11 mouse cellular contexts compared by ENCODE assay signal in the genomic region with DNA sequence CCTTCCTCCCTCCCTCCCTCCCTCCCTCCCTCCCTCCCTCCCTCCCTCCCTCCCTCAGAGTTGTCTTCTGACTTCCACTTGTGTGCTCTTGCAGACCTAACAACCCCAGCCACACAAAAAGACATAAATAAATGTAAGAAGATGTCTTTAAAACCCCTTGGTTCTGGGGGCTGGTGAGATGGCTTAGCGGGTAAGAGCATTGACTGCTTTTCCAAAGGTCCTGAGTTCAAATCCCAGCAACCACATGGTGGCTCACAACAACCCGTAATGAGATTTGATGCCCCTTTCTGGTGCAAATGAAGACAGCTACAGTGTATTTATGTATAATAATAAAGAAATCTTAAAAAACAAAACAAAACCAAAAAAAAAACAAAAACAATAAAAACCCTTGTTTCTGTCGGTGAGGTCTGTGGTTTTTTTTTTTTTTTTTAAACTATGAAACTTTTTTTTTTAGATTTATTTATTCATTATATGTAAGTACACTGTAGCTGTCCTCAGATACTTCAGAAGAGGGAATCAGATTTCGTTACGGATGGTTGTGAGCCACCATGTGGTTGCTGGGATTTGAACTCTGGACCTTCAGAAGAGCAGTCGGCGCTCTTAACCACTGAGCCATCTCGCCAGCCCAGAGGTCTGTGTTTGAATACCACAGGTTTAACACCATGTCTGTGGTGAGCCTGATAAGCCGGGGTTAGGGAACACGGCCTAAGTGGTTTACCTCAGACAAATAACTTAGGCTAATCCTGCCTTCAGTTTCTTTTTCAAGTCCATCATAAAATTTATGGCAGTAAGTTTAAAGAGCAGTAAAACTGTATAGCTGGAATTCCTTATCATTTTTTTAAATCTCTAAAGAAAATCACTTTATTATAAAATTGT. TPM values are rescaled to one million over a fixed set of nuclear protein-coding genes. Genes with fewer than 3 reads are reported as not detected.
DNase-seq lines count a peak whose midpoint lies in the region; ATAC-seq and TF ChIP-seq lines count a peak whose summit lies in the region.
"Not testable (repeated sequence)": the region's sequence is repeated elsewhere in the genome, so short reads cannot be mapped to it uniquely, and the experiment has no call there.
"Had no signal": no experiment of that assay in that cellular context is flagged by ENCODE, and none has a peak within 500 bp of the region (broad histone marks: within the 10 kb centered on the region; RNA-seq: fewer than 3 reads in every experiment).

No protein-coding gene starts in this region.

- not testable (repeated sequence) for DNase-seq in CH12.LX (ENCODE audit: extremely low read depth); liver, embryonic 14.5 days (ENCODE audit: low read depth in 3 of 3, low spot score in 3 of 3)
- peak; percentile 30 for DNase-seq in liver
- DNase-seq in midbrain, embryonic 11.5 days (ENCODE audit: low spot score, missing footprints), result peak; percentile 81

- WGBS in intestine, embryonic 15.5 days, result 70% methylated on average over 10 of the region's 10 CpGs
- 53% methylated on average over 10 of the region's 10 CpGs for WGBS in liver, embryonic 14.5 days (ENCODE audit: insufficient replicate concordance)
- 93% methylated on average over 10 of the region's 10 CpGs for WGBS in midbrain, embryonic 11.5 days

- not testable (repeated sequence) for H3K79me2 ChIP-seq in CH12.LX (replicated peaks; ENCODE audit: control insufficient read depth, extremely low read depth, insufficient read depth, poor library complexity, severe bottlenecking)

- not testable (repeated sequence) for TF ChIP-seq CTCF in CH12.LX (conservative IDR thresholded peaks at IDR 0.05 in 1 of 2, IDR thresholded peaks at IDR 0.05 in 1 of 2; ENCODE audit: low read depth in 2 of 2, low read length in 2 of 2); liver, embryonic 14.5 days (IDR thresholded peaks at IDR 0.05; ENCODE audit: low read depth)

- H3K9ac ChIP-seq in CH12.LX (ENCODE audit: insufficient read depth, low read depth); intestine, embryonic 15.5 days; liver, embryonic 14.5 days (replicated peaks); midbrain, embryonic 11.5 days (ENCODE audit: low read length): not testable (repeated sequence)

- in situ Hi-C loops in CH12.LX (cut with MboI; ENCODE audit: low pct_ligation_motif_present, low pct_unique_long_range_greater_than_20kb, low sequenced_read_pairs), result not testable (repeated sequence)

- not testable (repeated sequence) for TF ChIP-seq POLR2A in CH12.LX (IDR thresholded peaks at IDR 0.05; ENCODE audit: low read depth, low read length)

- peak; percentile 87 for ATAC-seq in common myeloid progenitor, adult 5-6 weeks (replicated peaks; ENCODE audit: low read depth, poor library complexity, severe bottlenecking)
- ATAC-seq in intestine, embryonic 15.5 days, result peak; percentile 87
- peak; percentile 57; the same call in 1 of the 2 replicates for ATAC-seq in liver, embryonic 14.5 days (ENCODE audit: insufficient read depth)
- not testable (repeated sequence) for ATAC-seq in midbrain, embryonic 11.5 days (ENCODE audit: low FRiP score)

- H3K36me3 ChIP-seq in CH12.LX (replicated peaks in 1 of 2; ENCODE audit: control insufficient read depth in 1 of 2, insufficient read depth in 1 of 2, low read length in 1 of 2); intestine, embryonic 15.5 days; liver, embryonic 14.5 days (replicated peaks; ENCODE audit: control insufficient read depth, insufficient read depth, low read depth); midbrain, embryonic 11.5 days (ENCODE audit: control insufficient read depth, insufficient read depth, low read length): not testable (repeated sequence)

- dilution Hi-C loops in CH12.LX (cut with MboI; ENCODE audit: extremely low pct_ligation_motif_present, extremely low pct_unique_long_range_greater_than_20kb, low sequenced_read_pairs), result not testable (repeated sequence)

- not testable (repeated sequence) for H3K9me3 ChIP-seq in CH12.LX (replicated peaks; ENCODE audit: low read length); intestine, embryonic 15.5 days; liver, embryonic 14.5 days (ENCODE audit: control insufficient read depth, low read length); midbrain, embryonic 11.5 days (ENCODE audit: control insufficient read depth, low read length)

- H3K4me2 ChIP-seq in CH12.LX (ENCODE audit: insufficient read depth, low read depth, poor library complexity, severe bottlenecking); intestine, embryonic 15.5 days (replicated peaks); liver, embryonic 14.5 days (ENCODE audit: low read depth); midbrain, embryonic 11.5 days: not testable (repeated sequence)

- not testable (repeated sequence) for TF ChIP-seq EP300 in CH12.LX (IDR thresholded peaks at IDR 0.05; ENCODE audit: low read length); liver, embryonic 14.5 days (IDR thresholded peaks at IDR 0.05; ENCODE audit: low read depth)

- not testable (repeated sequence) for H3K27me3 ChIP-seq in CH12.LX (replicated peaks); intestine, embryonic 15.5 days (replicated peaks); liver, embryonic 14.5 days (ENCODE audit: control insufficient read depth, insufficient read depth, low read length); midbrain, embryonic 11.5 days (ENCODE audit: control insufficient read depth, insufficient read depth, low read length)

- not testable (repeated sequence) for TF ChIP-seq RAD21 in CH12.LX (IDR thresholded peaks at IDR 0.05; ENCODE audit: low read depth, low read length)

- H3K27ac ChIP-seq in CH12.LX (ENCODE audit: insufficient read depth, low read depth); intestine, embryonic 15.5 days; liver, embryonic 14.5 days; midbrain, embryonic 11.5 days (ENCODE audit: low read depth, low read length): not testable (repeated sequence)

- not testable (repeated sequence) for H3K4me3 ChIP-seq in CH12.LX (replicated peaks in 1 of 3; ENCODE audit: low read depth in 2 of 3, low read length in 2 of 3, poor library complexity in 1 of 3); intestine, embryonic 15.5 days (replicated peaks); liver, embryonic 14.5 days (ENCODE audit: insufficient read depth in 1 of 2, low read depth in 2 of 2, low read length in 2 of 2); midbrain, embryonic 11.5 days (ENCODE audit: low read depth, low read length)

- H3K4me1 ChIP-seq in CH12.LX (ENCODE audit: control insufficient read depth in 1 of 2, insufficient read depth in 2 of 2), result peaks cover 2 to 11% of the 10 kb centered on the region in 2 experiments; a peak in 2 of 4 replicates
- H3K4me1 ChIP-seq in intestine, embryonic 15.5 days (replicated peaks); liver, embryonic 14.5 days (replicated peaks; ENCODE audit: control insufficient read depth in 2 of 2, insufficient read depth in 2 of 2, low read length in 1 of 2); midbrain, embryonic 11.5 days (ENCODE audit: control insufficient read depth, insufficient read depth, low read length): not testable (repeated sequence)

RNA-seq across cellular contexts. Expression of gene Rragd, which starts 23.0 kb away (rescaled TPM):
- total RNA-seq in CH12.LX (2012; rRNA removed) (0.76 and 1.4 TPM in 2 replicates), CH12.LX (2014; rRNA removed) (0.46 and 0.49 TPM in 2 replicates)
- polyA plus RNA-seq in CH12.LX (2012; ENCODE audit: insufficient read length, low read depth), result 0.82 and 1.1 TPM in 2 replicates
- 0.18 TPM in 1 of 2 replicates, not detected in the other for total RNA-seq in common myeloid progenitor, adult 5-6 weeks (2017)
- polyA plus RNA-seq in intestine, embryonic 15.5 days (2015; fragmentation: Nextera tagmentation; extraction: Ambion mirVana), result 23.4 and 24.3 TPM in 2 replicates
- polyA plus RNA-seq in liver, embryonic 14.5 days (2012; rRNA removed), result 1.4 and 2.4 TPM in 2 replicates
- polyA plus RNA-seq in liver, embryonic 14.5 days (2014; fragmentation: Nextera tagmentation; extraction: Ambion mirVana), result 2.6 and 4.1 TPM in 2 replicates
- 32.9 and 34.9 TPM in 2 replicates for polyA plus RNA-seq in midbrain, embryonic 11.5 days (2014; fragmentation: Nextera tagmentation; extraction: Ambion mirVana)

RNA-seq across cellular contexts. Expression of gene Ube2j1, which starts 25.4 kb away (rescaled TPM):
- total RNA-seq in CH12.LX (2012; rRNA removed) (64.3 and 70.0 TPM in 2 replicates), CH12.LX (2014; rRNA removed) (122 and 131 TPM in 2 replicates)
- 93.0 and 103 TPM in 2 replicates for polyA plus RNA-seq in CH12.LX (2012; ENCODE audit: insufficient read length, low read depth)
- 42.0 and 53.7 TPM in 2 replicates for total RNA-seq in common myeloid progenitor, adult 5-6 weeks (2017)
- polyA plus RNA-seq in intestine, embryonic 15.5 days (2015; fragmentation: Nextera tagmentation; extraction: Ambion mirVana), result 41.9 and 46.4 TPM in 2 replicates
- 10.1 and 13.3 TPM in 2 replicates for polyA plus RNA-seq in liver, embryonic 14.5 days (2012; rRNA removed)
- polyA plus RNA-seq in liver, embryonic 14.5 days (2014; fragmentation: Nextera tagmentation; extraction: Ambion mirVana), result 35.9 and 36.4 TPM in 2 replicates
- 59.6 and 62.8 TPM in 2 replicates for polyA plus RNA-seq in midbrain, embryonic 11.5 days (2014; fragmentation: Nextera tagmentation; extraction: Ambion mirVana)

RNA-seq across cellular contexts. Expression of gene Ankrd6, which starts 55.2 kb away (rescaled TPM):
- 1.4 and 2.1 TPM in 2 replicates for total RNA-seq in CH12.LX (2012; rRNA removed)
- 1.3 TPM in 2 replicates for total RNA-seq in CH12.LX (2014; rRNA removed)
- polyA plus RNA-seq in CH12.LX (2012; ENCODE audit: insufficient read length, low read depth), result 1.5 and 1.6 TPM in 2 replicates
- total RNA-seq in common myeloid progenitor, adult 5-6 weeks (2017), result 1.7 and 1.9 TPM in 2 replicates
- polyA plus RNA-seq in intestine, embryonic 15.5 days (2015; fragmentation: Nextera tagmentation; extraction: Ambion mirVana), result 4.0 and 4.1 TPM in 2 replicates
- 0.19 and 0.31 TPM in 2 replicates for polyA plus RNA-seq in liver, embryonic 14.5 days (2012; rRNA removed)
- 0.42 and 0.62 TPM in 2 replicates for polyA plus RNA-seq in liver, embryonic 14.5 days (2014; fragmentation: Nextera tagmentation; extraction: Ambion mirVana)
- 33.2 and 37.3 TPM in 2 replicates for polyA plus RNA-seq in midbrain, embryonic 11.5 days (2014; fragmentation: Nextera tagmentation; extraction: Ambion mirVana)

RNA-seq across cellular contexts. Expression of gene Gabrr2, which starts 57.0 kb away (rescaled TPM):
- total RNA-seq in CH12.LX (2012; rRNA removed) (0.17 and 0.42 TPM in 2 replicates), CH12.LX (2014; rRNA removed) (not detected in 2 replicates)
- polyA plus RNA-seq in CH12.LX (2012; ENCODE audit: insufficient read length, low read depth), result 0.31 and 0.59 TPM in 2 replicates
- not detected in 2 replicates for total RNA-seq in common myeloid progenitor, adult 5-6 weeks (2017)
- polyA plus RNA-seq in intestine, embryonic 15.5 days (2015; fragmentation: Nextera tagmentation; extraction: Ambion mirVana), result 0.08 and 0.25 TPM in 2 replicates
- polyA plus RNA-seq in liver, embryonic 14.5 days (2012; rRNA removed), result 0.05 and 0.06 TPM in 2 replicates
- not detected in 2 replicates for polyA plus RNA-seq in liver, embryonic 14.5 days (2014; fragmentation: Nextera tagmentation; extraction: Ambion mirVana)
- polyA plus RNA-seq in midbrain, embryonic 11.5 days (2014; fragmentation: Nextera tagmentation; extraction: Ambion mirVana), result 0.26 and 0.30 TPM in 2 replicates
- total RNA-seq: adrenal gland, adult 2 months; adrenal gland, postnatal 4 days; ES-E14 had no signal
- polyA plus RNA-seq: embryonic facial prominence, embryonic 10.5 days; erythroblast, embryonic 14.5 days had no signal
